Mouse (Mus musculus) spleen, adult 12 weeks (tissue): ENCODE measurements around the gene Exoc4.

Experiments
- DNase-seq: peaks from one replicate; pipeline ENCODE4 v3.0.0; 2022; ENCODE audit warnings: low spot score

Exoc4 gene

DNA sequence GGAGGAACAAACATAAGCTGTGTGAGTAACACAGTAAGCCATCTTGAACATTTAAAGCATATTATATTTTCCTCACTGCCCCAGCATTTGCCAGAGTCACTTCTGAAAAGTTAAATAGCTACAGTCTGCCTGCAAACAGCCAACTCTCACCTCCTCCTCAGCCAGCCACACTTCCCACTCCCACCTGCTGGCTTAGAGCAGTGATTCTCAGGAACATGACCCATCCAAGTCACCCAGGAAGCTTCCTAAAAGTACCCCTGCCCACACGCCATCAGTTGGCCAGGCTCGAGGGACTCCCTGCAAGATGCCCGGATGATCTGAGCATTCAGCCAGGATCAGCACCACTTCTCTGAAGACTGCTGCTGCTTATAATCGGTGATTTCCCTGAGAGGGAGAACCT, 514.4 kb downstream of the Exoc4 start:
- DNase-seq: no peak

DNA sequence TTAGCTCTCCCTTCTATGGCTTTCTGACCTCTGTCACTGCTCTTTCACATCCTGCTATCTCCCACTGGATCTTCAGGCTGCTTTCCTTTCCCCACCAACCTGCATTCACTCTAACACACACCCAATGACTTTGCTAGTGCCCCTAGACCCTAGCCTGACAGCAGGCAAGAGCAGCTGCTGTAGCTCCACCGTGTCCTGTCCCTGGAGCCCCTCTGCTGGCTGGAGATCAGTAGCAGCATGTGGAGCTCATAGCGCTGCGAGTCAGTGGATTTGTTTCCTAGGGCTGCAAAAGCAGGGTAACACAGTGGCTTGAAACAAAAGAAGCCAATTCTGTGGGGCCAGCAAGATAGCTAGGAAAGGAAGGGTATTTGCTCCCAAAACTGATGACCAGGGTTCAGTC, 515.1 kb downstream of the Exoc4 start:
- DNase-seq: no peak

DNA sequence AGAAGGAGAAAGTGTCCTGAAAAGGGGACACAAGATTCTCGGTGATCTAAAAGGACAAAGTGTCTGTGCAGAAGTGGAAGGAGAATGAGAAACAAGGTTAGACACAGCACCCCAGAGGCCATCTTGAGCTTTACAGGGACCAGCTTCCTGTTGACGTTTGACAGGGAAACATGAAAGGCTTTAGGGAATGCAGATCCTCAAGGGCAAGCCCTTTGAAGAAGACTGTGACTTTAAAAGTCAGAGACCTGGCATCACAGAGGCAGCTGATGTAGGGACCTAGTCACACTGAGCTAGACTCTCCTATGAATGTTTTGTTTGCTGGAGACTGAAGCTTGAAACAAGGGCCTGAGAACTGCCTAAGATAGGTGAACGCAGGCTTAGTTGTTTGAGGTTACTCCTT, 520.4 kb downstream of the Exoc4 start:
- no peak for DNase-seq

- no peak for DNase-seq
Observed at GRCm38 (mm10) chr6:33770021-33770420, 521.1 kb downstream of the Exoc4 start.

- no peak for DNase-seq
Observed at GRCm38 (mm10) chr6:33772551-33773315, 523.8 kb downstream of the Exoc4 start.

GRCm38 (mm10) chr6:33792604-33793003, 543.7 kb downstream of the Exoc4 start:
- no peak for DNase-seq

- no peak for DNase-seq
Observed at GRCm38 (mm10) chr6:33801254-33801653, 552.4 kb downstream of the Exoc4 start.

GRCm38 (mm10) chr6:33803481-33804098, 554.7 kb downstream of the Exoc4 start:
- DNase-seq: no peak

- no peak for DNase-seq
Observed at GRCm38 (mm10) chr6:33804775-33805174, 555.9 kb downstream of the Exoc4 start.

DNA sequence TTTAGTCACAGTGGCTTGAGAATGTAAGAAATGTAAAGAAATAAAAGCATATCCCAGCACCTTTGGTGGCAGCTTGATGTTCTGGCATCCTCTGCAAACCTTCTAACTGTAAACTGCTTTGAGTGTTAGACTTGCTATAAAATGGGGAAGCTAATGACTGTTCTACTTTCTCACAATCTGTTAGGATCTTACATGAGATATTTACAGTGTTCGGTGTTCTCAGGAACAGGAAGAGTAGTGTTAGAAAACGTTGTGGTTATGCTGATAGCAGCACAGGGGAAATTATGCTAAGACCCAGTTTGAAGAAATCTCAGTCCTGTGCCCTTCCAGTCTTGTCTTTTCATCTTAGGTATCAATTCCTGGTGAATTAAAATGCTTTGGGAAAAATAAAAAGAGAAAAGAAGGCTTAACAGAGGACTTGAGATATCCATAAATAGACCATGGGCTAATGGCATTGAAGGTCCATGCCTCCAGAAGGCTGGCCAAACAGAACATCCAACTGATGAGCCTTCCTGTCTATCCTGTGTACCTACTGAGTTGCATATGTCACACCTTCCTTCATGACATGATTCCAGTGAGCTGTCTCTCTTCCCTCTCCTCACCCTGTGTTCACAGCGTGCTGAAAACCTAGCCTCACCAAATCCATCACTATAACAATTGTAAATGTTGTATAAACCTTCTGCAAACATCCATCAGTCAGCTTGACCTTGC, 557.3 kb downstream of the Exoc4 start:
- DNase-seq: no peak

GRCm38 (mm10) chr6:33814386-33814785, 565.5 kb downstream of the Exoc4 start:
- no peak for DNase-seq

GRCm38 (mm10) chr6:33823171-33823570, 574.3 kb downstream of the Exoc4 start:
- DNase-seq: no peak

- DNase-seq: no peak
Observed at GRCm38 (mm10) chr6:33823777-33824302, 575.0 kb downstream of the Exoc4 start.

DNA sequence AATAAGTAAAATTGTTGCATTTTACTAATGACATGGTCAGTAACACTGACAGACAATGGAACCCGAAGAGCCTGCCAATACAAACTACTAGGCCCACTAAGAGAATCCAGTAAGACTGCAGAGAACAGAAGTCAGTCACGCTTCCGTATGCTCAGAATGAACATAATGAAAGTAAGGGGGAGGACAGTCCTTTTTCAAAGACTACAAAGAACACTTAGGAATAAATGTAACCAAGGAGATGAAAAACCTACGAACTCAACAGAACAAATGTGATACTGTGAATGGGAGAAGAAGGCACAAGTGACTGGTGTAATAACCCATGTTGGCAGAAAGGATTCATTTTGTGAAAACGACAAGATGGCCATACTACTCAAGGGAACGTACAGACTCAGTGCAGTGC, 579.6 kb downstream of the Exoc4 start:
- no peak for DNase-seq

DNA sequence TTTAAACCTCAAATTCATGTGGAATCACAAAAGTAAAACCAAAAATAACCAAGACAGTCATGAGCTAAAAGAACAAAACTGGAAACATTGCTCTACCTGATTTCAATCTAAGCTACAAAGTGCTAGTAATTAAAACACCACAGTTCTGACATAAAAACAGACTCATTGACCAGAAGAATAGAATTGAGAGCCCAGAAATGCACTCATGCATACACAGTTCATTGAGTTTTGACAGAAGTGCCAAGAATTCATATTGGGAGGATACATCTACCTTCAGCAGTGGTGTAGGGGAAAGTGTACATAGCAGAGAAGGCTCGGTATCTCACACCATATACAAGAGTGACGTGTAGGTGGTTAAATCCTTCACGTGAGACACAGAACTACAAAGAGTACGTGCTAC, 580.4 kb downstream of the Exoc4 start:
- no peak for DNase-seq

- DNase-seq: no peak
Observed at GRCm38 (mm10) chr6:33831276-33831675, 582.4 kb downstream of the Exoc4 start.

DNA sequence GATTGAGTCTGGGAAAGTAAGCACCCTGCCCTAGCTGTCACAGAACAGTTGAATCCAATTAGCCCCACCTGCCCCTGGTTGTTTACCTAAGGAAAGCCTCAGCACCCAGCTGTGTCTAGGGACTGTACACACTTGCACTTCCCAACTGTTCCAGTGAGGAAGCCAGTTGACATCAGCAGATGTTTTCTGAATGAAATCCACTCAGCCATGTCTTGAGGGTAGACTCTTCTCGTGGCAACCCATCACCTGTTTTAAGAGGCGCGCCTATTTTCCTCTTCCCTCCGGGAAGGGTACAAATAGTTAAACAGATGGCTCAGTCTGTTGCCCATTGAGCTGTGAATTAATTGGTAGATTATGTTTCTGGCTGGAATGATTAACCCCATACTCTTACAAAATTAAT, 584.1 kb downstream of the Exoc4 start:
- DNase-seq: no peak

DNA sequence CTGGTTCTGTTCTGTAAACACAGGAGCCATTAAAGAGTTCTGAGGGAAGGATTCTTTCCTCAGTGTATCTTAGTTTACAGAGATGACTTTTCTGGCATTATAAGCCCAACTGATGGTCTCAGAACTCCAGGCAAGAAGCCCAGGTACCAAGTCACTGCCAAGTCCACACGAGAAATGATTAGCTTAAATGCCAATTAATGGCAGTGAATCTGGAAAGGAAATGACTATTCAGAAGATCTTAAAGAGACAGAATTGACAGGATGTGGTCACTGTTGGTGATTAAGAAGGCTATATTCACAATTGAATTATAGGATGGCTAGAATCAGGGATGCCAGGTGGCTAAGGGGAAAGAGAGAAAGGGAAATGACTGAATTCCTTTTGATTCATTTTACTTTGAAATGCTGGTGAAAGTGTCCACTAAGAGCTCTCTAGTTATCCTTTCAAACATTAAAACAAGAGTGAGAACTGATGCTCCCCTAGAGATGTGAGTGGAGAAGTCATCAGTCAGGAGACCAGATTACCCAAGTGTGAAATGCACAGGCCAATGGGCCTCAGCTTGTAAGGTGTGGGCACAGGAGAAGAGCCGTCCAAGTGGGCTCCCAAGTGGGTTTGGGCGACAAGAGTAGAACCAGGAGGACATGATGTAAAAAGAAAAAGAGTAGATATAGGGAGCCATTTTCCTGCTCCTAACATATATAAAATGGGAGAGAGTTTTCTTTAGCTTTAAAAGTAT, 587.3 kb downstream of the Exoc4 start:
- no peak for DNase-seq

DNA sequence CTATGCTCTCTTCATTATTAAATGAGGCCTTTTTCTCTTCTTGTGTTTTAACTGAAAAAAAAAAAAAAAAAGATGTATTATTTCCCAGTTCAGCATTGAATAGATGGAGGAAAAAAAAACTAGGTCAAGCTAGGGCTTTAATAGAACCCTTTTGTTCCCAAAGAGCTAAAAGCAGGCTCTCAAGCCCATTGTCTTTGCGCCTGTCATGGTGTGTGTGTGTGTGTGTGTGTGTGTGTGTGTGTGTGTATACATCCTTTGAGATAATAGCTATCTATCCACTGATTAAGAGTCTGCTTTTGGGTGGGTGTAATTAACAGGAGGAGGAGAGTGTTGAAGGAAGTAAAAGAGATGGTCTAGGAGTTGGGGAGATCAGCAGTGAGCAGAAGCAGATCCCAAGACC, 594.0 kb downstream of the Exoc4 start:
- DNase-seq: no peak

DNA sequence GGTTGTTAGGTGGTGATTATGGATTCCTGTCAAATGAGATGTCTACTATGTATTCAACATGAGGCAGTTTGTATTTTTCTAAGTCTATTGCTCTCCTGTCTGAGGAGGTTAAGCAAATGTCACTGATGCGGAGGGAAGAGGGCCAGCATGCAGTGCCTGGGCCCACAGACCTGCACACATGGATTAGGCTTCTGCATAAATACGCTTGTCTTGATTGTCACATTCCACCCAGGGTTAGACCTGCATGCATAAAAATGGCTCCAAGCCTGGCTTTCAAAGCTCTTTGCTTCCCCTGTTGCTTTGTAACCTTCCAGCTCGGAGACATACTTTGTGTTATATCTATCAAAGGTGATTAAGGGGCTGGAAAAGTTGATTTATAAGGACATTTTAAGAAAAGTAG, 610.2 kb downstream of the Exoc4 start:
- no peak for DNase-seq

DNA sequence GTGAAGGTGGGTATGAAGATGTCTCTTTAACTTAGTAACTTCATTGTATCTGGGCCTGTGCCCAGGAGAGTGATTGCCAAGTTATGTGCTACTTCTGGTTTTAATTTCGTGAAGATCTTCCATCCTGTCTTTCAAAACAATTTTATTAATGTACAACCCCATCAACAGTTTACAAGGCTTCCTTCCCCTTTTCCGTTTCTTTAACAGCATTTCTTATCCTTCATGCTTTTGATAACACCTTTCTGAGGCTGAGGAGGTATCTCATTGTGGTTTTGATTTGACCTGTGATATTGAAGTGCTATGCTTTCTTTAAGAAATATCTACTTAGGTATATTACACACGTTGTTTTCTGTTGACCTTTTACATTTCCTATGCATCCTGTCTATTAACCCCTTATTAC, 616.9 kb downstream of the Exoc4 start:
- DNase-seq: no peak

- no peak for DNase-seq
Observed at GRCm38 (mm10) chr6:33866901-33867580, 618.2 kb downstream of the Exoc4 start.
